Mouse (Mus musculus): Measurements from ENCODE around the gene Tiprl. TPM values are rescaled to one million over a fixed set of nuclear protein-coding genes. Genes with fewer than 3 reads are reported as not detected.

Tiprl gene
- polyA plus RNA-seq, 1 experiment from 2014 or later, result 110 TPM

GRCm38 (mm10) chr1:165217023-165217589 lies 19.7 kb downstream of the Tiprl start:
- DNase-seq (ENCODE audit: low spot score) (no peak), ATAC-seq (ENCODE audit: insufficient read depth, low FRiP score, low TSS enrichment) (no peak)
- Histone ChIP-seq H3K9me3 (ENCODE audit: control insufficient read depth, low read length) (no peaks in the 10 kb centered on the region), H3K27ac (ENCODE audit: low read depth, low read length) (no peak overlapping the region), H3K4me2 (ENCODE audit: low read depth) (no peak overlapping the region), H3K4me1 (ENCODE audit: control insufficient read depth, insufficient read depth, low read length) (no peaks in the 10 kb centered on the region), H3K9ac (ENCODE audit: low read length) (no peak overlapping the region), H3K36me3 (ENCODE audit: control insufficient read depth, insufficient read depth, low read length) (peaks cover 5% of the 10 kb centered on the region), H3K4me3 (ENCODE audit: low read depth, low read length) (no peak overlapping the region), H3K27me3 (ENCODE audit: control insufficient read depth, insufficient read depth, low read length) (no peaks in the 10 kb centered on the region)
- WGBS, result 96% methylated on average over 2 of the region's 2 CpGs

- WGBS, result 94% methylated on average over 7 of the region's 7 CpGs
- no peak overlapping the region for H3K9ac ChIP-seq (ENCODE audit: low read length)
- no peak for ATAC-seq (ENCODE audit: insufficient read depth, low FRiP score, low TSS enrichment)
- H3K36me3 ChIP-seq (ENCODE audit: control insufficient read depth, insufficient read depth, low read length), result peaks cover 5% of the 10 kb centered on the region
- no peaks in the 10 kb centered on the region for H3K9me3 ChIP-seq (ENCODE audit: control insufficient read depth, low read length)
- no peak for DNase-seq (ENCODE audit: low spot score)
- H3K27me3 ChIP-seq (ENCODE audit: control insufficient read depth, insufficient read depth, low read length), result no peaks in the 10 kb centered on the region
- no peak overlapping the region for H3K27ac ChIP-seq (ENCODE audit: low read depth, low read length)
- no peaks in the 10 kb centered on the region for H3K4me1 ChIP-seq (ENCODE audit: control insufficient read depth, insufficient read depth, low read length)
- H3K4me3 ChIP-seq (ENCODE audit: low read depth, low read length), result no peak overlapping the region
- no peak overlapping the region for H3K4me2 ChIP-seq (ENCODE audit: low read depth)
These were observed 21.0 kb downstream of the Tiprl start for GRCm38 (mm10) chr1:165215831-165216230.

- 57% methylated on average over 2 of the region's 2 CpGs for WGBS
- Histone ChIP-seq H3K36me3 (ENCODE audit: control insufficient read depth, insufficient read depth, low read length) (no peaks in the 10 kb centered on the region), H3K9me3 (ENCODE audit: control insufficient read depth, low read length) (no peaks in the 10 kb centered on the region), H3K4me3 (ENCODE audit: low read depth, low read length) (no peak overlapping the region), H3K4me2 (ENCODE audit: low read depth) (no peak overlapping the region), H3K27ac (ENCODE audit: low read depth, low read length) (no peak overlapping the region), H3K4me1 (ENCODE audit: control insufficient read depth, insufficient read depth, low read length) (no peaks in the 10 kb centered on the region), H3K27me3 (ENCODE audit: control insufficient read depth, insufficient read depth, low read length) (no peaks in the 10 kb centered on the region), H3K9ac (ENCODE audit: low read length) (no peak overlapping the region)
- no peak for DNase-seq (ENCODE audit: low spot score)
- no peak for ATAC-seq (ENCODE audit: insufficient read depth, low FRiP score, low TSS enrichment)
These were observed 31.2 kb downstream of the Tiprl start for GRCm38 (mm10) chr1:165205591-165205990.

DNA sequence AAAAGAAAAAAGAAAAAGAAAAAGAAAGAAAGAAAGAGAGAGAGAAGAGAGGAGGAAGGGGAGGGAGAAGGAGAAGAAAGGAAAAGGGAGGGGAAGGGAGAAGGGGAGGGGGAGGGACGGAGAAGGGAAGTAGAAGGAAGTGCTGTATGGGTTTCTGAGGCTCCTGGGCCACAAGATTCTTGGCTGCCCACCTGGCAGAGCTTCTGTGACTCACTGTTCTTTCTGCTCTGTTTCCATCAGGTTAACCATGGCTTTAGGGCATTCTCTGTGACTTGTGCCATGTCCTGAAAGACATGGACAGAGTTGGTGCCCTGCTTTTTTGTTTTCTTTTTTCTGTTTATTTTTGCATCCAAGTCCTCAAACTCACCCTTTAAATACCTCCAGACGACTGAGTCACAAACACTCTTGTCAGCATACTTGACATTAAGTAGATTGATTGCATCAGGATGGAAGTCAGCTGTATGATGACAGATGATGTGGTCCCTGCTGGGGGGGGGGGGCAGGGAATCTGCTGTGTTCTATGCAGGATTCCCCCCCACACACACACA lies 33.2 kb downstream of the Tiprl start:
- H3K4me1 ChIP-seq (ENCODE audit: control insufficient read depth, insufficient read depth, low read length), result no peaks in the 10 kb centered on the region
- H3K27me3 ChIP-seq (ENCODE audit: control insufficient read depth, insufficient read depth, low read length), result no peaks in the 10 kb centered on the region
- no peaks in the 10 kb centered on the region for H3K36me3 ChIP-seq (ENCODE audit: control insufficient read depth, insufficient read depth, low read length)
- no peaks in the 10 kb centered on the region for H3K9me3 ChIP-seq (ENCODE audit: control insufficient read depth, low read length)
- H3K27ac ChIP-seq (ENCODE audit: low read depth, low read length), result no peak overlapping the region
- 58% methylated on average over 2 of the region's 2 CpGs for WGBS
- DNase-seq (ENCODE audit: low spot score) (no peak), ATAC-seq (ENCODE audit: insufficient read depth, low FRiP score, low TSS enrichment) (no peak)
- H3K4me2 ChIP-seq (ENCODE audit: low read depth), result no peak overlapping the region
- H3K9ac ChIP-seq (ENCODE audit: low read length), result no peak overlapping the region
- no peak overlapping the region for H3K4me3 ChIP-seq (ENCODE audit: low read depth, low read length)

DNA sequence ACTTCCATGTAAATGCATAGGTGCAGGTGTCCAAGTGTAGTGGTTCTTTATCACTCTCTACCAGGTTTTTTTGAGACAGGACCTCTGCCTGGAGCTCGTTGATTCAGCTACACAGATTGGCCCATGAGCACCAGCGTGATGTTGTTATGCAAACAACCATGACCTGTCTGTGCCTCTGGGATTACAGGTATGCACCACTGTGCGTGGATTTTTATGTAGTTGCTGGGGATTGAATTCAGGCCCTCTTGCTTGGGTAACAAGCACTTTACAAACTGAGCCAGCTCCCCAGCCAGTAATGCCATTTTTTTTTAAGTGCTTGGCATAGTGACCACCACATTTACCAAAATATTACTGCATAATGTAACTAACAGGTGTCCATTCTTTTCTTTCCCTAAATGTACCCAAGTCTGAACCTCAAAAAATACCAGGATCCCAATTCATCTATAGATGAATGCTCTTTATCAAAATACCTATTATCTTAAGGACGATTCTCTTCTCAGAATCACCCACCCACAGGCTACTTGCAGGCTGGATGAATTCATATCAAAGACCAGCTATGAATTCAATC lies 35.3 kb downstream of the Tiprl start:
- no peak overlapping the region for H3K27ac ChIP-seq (ENCODE audit: low read depth, low read length)
- H3K9me3 ChIP-seq (ENCODE audit: control insufficient read depth, low read length), result no peaks in the 10 kb centered on the region
- no peak overlapping the region for H3K9ac ChIP-seq (ENCODE audit: low read length)
- H3K27me3 ChIP-seq (ENCODE audit: control insufficient read depth, insufficient read depth, low read length), result no peaks in the 10 kb centered on the region
- H3K4me1 ChIP-seq (ENCODE audit: control insufficient read depth, insufficient read depth, low read length), result no peaks in the 10 kb centered on the region
- 85% methylated on average over 4 of the region's 4 CpGs for WGBS
- DNase-seq (ENCODE audit: low spot score), result no peak
- no peaks in the 10 kb centered on the region for H3K36me3 ChIP-seq (ENCODE audit: control insufficient read depth, insufficient read depth, low read length)
- H3K4me3 ChIP-seq (ENCODE audit: low read depth, low read length), result no peak overlapping the region
- H3K4me2 ChIP-seq (ENCODE audit: low read depth), result no peak overlapping the region
- ATAC-seq (ENCODE audit: insufficient read depth, low FRiP score, low TSS enrichment), result no peak

DNA sequence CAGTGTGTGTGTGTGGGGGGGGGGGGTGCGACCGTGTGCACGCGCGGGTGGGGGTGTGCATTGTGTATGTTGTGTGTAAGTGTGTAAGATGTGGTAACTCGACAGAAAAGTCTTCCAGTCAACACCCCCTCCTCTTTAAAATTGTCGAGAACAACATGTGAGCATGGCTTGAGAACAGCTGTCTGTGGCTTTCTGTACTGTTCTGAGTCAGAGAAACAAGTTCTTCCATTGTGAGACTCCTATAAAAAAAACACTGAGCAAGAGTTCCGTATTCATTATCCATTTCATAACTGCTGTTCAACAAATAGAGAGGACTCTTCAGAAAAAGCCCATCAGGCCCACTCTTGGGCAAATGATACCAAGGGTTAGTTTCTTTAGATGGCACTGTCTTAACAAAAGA lies 36.0 kb downstream of the Tiprl start:
- WGBS, result 90% methylated on average over 8 of the region's 8 CpGs
- no peaks in the 10 kb centered on the region for H3K9me3 ChIP-seq (ENCODE audit: control insufficient read depth, low read length)
- H3K36me3 ChIP-seq (ENCODE audit: control insufficient read depth, insufficient read depth, low read length), result no peaks in the 10 kb centered on the region
- no peak overlapping the region for H3K27ac ChIP-seq (ENCODE audit: low read depth, low read length)
- no peak overlapping the region for H3K4me3 ChIP-seq (ENCODE audit: low read depth, low read length)
- no peak overlapping the region for H3K9ac ChIP-seq (ENCODE audit: low read length)
- ATAC-seq (ENCODE audit: insufficient read depth, low FRiP score, low TSS enrichment) (no peak), DNase-seq (ENCODE audit: low spot score) (no peak)
- H3K4me1 ChIP-seq (ENCODE audit: control insufficient read depth, insufficient read depth, low read length), result no peaks in the 10 kb centered on the region
- H3K27me3 ChIP-seq (ENCODE audit: control insufficient read depth, insufficient read depth, low read length), result no peaks in the 10 kb centered on the region
- no peak overlapping the region for H3K4me2 ChIP-seq (ENCODE audit: low read depth)

GRCm38 (mm10) chr1:165199639-165200038 lies 37.2 kb downstream of the Tiprl start:
- 79% methylated on average over 3 of the region's 3 CpGs for WGBS
- Histone ChIP-seq H3K4me3 (ENCODE audit: low read depth, low read length) (no peak overlapping the region), H3K4me2 (ENCODE audit: low read depth) (no peak overlapping the region), H3K4me1 (ENCODE audit: control insufficient read depth, insufficient read depth, low read length) (peaks cover 3% of the 10 kb centered on the region; the same call in 1 of the 2 replicates), H3K9ac (ENCODE audit: low read length) (no peak overlapping the region), H3K9me3 (ENCODE audit: control insufficient read depth, low read length) (no peaks in the 10 kb centered on the region), H3K27ac (ENCODE audit: low read depth, low read length) (no peak overlapping the region), H3K36me3 (ENCODE audit: control insufficient read depth, insufficient read depth, low read length) (no peaks in the 10 kb centered on the region), H3K27me3 (ENCODE audit: control insufficient read depth, insufficient read depth, low read length) (no peaks in the 10 kb centered on the region; the same call in 1 of the 2 replicates)
- ATAC-seq (ENCODE audit: insufficient read depth, low FRiP score, low TSS enrichment) (no peak), DNase-seq (ENCODE audit: low spot score) (no peak)

GRCm38 (mm10) chr1:165198951-165199350 lies 37.8 kb downstream of the Tiprl start:
- no peaks in the 10 kb centered on the region; the same call in 1 of the 2 replicates for H3K27me3 ChIP-seq (ENCODE audit: control insufficient read depth, insufficient read depth, low read length)
- H3K9ac ChIP-seq (ENCODE audit: low read length), result no peak overlapping the region
- no peak for ATAC-seq (ENCODE audit: insufficient read depth, low FRiP score, low TSS enrichment)
- H3K4me2 ChIP-seq (ENCODE audit: low read depth), result no peak overlapping the region
- no peaks in the 10 kb centered on the region for H3K9me3 ChIP-seq (ENCODE audit: control insufficient read depth, low read length)
- peaks cover 6% of the 10 kb centered on the region; the same call in 1 of the 2 replicates for H3K4me1 ChIP-seq (ENCODE audit: control insufficient read depth, insufficient read depth, low read length)
- no peak for DNase-seq (ENCODE audit: low spot score)
- 70% methylated on average over 1 of the region's 1 CpGs for WGBS
- H3K4me3 ChIP-seq (ENCODE audit: low read depth, low read length), result no peak overlapping the region
- no peaks in the 10 kb centered on the region for H3K36me3 ChIP-seq (ENCODE audit: control insufficient read depth, insufficient read depth, low read length)
- no peak overlapping the region for H3K27ac ChIP-seq (ENCODE audit: low read depth, low read length)

GRCm38 (mm10) chr1:165197875-165198274 lies 38.9 kb downstream of the Tiprl start:
- Histone ChIP-seq H3K36me3 (ENCODE audit: control insufficient read depth, insufficient read depth, low read length) (no peaks in the 10 kb centered on the region), H3K9ac (ENCODE audit: low read length) (no peak overlapping the region), H3K27ac (ENCODE audit: low read depth, low read length) (no peak overlapping the region), H3K27me3 (ENCODE audit: control insufficient read depth, insufficient read depth, low read length) (no peaks in the 10 kb centered on the region; the same call in 1 of the 2 replicates), H3K4me1 (ENCODE audit: control insufficient read depth, insufficient read depth, low read length) (peaks cover 6% of the 10 kb centered on the region; the same call in 1 of the 2 replicates), H3K4me2 (ENCODE audit: low read depth) (no peak overlapping the region), H3K9me3 (ENCODE audit: control insufficient read depth, low read length) (no peaks in the 10 kb centered on the region), H3K4me3 (ENCODE audit: low read depth, low read length) (no peak overlapping the region)
- WGBS, result 83% methylated on average over 3 of the region's 3 CpGs
- DNase-seq (ENCODE audit: low spot score) (no peak), ATAC-seq (ENCODE audit: insufficient read depth, low FRiP score, low TSS enrichment) (no peak)
